Mouse (Mus musculus) ovary, postnatal 14 days (tissue): ENCODE results near the gene Psmd11.
"Not testable (repeated sequence)": the region's sequence is repeated elsewhere in the genome, so short reads cannot be mapped to it uniquely, and the experiment has no call there.

ENCODE experiments used
- DNase-seq: peaks from one replicate; pipeline ENCODE4 v3.0.0; 2022; ENCODE audit warnings: low spot score

The Psmd11 gene

DNA sequence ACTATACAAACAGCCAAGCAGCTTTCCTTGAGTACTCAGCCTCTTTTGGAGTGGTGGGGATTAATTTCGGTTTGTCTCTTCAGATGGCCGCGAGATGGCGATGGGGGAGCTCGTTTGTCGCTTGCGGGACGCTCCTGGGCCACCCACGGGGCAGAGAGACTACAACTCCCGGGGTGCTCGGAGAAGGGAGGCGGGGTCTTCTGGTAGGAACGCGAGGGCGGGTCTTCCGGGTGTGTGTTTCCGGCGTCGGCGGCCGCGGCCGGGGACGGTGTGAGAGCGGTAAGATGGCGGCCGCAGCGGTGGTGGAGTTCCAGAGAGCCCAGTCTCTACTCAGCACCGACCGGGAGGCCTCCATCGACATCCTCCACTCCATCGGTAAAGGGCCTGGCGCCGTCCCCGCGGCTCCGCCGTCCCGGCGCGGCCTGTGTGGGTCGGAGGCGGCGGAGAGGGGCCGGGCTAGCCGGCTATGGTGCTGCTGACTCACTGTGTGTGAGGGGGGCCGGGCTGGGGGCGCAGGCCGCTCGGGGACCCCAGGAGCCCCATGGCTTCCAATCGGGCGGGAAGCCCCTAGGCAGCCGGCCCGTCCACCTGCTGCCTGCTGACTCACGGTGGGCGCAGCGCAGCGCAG lies at the start of gene Psmd11:
Gene Psmd11, plus strand, starts transcription at position 235 of the 628 bp plus-strand sequence.
- DNase-seq, result peak; percentile 86

DNA sequence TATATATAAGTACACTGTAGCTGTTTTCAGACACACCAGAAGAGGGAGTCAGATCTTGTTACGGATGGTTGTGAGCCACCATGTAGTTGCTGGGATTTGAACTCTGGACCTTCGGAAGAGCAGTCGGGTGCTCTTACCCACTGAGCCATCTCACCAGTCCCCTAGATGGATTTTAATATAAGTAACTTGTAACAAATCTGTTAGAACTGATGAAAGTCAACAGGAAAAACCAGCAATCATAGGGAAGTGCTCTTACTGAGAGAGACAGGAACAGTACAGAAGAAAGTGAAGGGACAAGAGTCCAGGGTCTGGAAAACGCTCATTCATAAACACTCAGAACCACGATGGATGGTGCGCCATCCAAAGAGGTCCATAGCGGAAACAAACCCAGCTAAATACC lies 49.2 kb upstream of the Psmd11 start:
- not testable (repeated sequence) for DNase-seq

DNA sequence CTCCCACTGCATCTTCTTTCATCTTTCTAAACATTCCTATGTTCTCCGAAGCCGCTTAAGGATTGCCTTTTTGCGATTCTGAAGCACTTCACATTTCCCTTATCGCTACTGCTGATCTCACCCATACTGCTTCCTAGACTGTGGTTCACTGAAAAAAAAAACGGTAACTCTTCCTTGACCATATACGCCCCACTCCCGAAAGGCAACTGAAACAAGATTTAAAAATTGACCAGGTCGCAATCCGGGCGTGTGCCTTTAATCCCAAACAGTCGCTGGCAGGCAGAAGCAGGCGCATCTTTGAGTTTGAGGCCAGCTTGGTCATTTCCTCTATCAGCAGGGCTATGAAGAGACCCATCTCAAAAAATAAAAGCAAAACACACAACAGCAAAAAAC lies 45.8 kb upstream of the Psmd11 start:
- DNase-seq, result peak; percentile 27

DNA sequence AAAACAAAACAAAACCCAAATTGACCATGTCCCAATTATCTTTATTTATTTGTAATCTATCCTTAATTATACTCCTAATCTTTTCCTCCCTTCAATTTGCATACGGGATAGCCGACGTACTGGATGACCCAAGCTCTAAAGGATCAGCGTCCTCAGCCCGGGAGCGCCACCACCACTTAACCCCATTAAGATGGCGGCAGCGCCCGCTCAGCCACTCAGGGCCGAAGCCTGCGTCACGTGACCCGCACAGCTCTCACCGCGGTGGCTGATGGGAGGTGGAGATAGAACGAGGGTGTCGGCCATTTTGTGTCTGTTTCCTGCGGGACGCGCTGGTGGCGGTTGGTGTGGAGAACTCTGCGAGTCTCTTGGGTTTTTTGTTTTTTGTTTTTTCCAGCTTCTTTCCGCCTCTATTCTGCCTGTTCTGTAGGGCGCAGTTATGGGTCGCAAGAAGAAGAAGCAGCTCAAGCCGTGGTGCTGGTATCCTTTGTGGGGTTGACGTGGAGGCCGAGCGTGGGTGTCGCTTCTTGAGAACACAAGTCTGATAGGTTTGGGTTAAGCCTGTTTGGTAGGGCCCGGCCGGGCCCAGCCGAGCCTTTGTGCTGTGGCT lies 45.3 kb upstream of the Psmd11 start, which contains the start of gene Zfp207:
Gene Zfp207, plus strand, starts transcription at position 261 of the 607 bp plus-strand sequence.
- peak; percentile 92 for DNase-seq

DNA sequence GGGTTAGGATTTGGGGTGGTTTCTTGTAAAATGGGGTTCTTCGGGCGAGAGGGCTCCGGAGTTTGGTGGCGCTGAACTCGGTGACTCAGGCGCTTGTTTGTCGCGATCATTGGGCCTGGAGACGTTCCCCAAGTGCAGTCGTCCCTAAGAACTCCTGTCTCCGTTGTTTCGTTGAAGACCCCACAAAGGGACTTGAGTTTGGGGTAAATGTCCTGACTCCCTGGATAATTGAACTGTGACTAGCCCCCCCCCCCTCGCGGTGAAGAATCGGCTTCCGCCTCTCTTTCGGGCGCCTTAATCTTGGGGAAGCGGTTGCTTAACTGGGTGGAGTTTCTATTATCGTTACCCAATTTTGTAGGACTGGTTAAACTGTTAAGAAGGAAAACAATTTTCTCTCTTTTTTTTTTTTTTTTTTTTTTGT lies 44.8 kb upstream of the Psmd11 start:
- DNase-seq, result no peak

DNA sequence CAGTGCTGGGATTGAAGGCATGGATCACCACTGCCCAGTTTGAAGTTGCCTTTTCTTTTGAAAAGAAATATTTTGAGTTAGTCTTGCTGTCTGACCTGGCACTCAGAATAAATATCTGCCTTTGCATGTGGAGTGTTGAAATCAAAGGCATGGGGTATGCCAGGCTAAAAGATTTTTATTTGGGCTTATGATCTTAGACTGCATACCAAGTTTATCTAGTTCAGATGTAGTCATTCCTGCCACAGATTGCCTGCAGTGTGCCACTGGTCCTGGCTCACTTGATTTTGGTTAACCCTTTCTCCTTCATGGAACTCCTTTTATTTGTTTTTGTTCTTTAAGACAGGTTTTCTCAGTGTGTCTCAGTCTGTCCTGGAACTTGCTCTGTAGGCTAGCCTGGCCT lies 44.0 kb upstream of the Psmd11 start:
- DNase-seq, result no peak

DNA sequence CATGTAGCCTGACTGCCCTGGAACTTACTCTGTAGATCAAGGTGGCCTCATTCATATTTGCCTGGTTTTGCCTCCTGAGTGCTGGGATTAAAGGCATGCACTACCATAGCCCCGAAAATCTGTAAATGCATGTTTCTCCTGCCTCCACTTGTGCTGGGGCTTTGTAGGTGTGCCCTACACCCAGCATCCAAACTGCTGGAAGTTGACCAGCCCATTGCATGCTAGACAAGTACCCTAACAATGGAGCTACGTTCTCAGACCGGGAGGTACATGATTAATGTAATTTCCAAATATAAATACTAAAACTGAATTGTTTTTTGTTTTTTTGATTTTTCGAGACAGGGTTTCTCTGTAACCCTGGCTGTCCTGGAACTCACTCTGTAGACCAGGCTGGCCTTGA lies 43.4 kb upstream of the Psmd11 start:
- DNase-seq, result no peak

DNA sequence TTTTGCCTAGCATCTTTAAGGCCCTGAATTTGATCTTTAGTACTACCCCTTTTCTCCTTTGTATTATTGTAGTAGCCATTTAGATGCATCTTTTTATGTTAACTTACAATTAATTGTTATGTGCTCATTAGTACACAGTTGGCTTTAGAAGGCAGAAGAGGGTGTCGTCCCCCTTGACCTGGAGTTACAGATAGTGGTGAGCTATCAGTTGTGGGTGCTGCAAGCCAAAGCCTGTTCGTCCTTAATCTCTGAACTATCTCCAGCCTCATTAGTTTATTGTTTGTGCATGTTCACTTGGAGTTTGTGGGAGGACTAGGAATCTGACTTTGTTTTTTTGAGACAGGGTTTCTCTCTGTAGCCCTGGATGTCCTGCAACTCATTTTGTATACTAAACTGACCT lies 41.6 kb upstream of the Psmd11 start:
- no peak for DNase-seq

DNA sequence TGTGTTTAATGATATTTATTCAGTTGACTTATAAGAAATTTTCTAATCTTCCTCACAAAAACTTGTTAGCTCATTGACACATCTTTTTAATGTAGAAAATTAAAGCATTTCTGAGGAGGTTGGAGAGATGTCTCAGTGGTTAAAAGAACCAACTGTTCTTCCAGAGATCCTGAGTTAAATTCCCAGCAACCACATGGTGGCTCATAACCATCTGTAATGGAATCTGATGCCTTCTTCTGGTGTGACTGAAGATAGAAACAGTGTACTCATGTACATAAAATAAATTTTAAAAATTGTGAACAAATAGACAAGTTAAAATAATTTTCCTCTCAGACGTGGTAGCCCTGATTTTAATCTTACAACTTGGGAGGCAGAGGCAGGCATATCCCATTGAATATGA lies 38.5 kb upstream of the Psmd11 start:
- DNase-seq, result no peak

DNA sequence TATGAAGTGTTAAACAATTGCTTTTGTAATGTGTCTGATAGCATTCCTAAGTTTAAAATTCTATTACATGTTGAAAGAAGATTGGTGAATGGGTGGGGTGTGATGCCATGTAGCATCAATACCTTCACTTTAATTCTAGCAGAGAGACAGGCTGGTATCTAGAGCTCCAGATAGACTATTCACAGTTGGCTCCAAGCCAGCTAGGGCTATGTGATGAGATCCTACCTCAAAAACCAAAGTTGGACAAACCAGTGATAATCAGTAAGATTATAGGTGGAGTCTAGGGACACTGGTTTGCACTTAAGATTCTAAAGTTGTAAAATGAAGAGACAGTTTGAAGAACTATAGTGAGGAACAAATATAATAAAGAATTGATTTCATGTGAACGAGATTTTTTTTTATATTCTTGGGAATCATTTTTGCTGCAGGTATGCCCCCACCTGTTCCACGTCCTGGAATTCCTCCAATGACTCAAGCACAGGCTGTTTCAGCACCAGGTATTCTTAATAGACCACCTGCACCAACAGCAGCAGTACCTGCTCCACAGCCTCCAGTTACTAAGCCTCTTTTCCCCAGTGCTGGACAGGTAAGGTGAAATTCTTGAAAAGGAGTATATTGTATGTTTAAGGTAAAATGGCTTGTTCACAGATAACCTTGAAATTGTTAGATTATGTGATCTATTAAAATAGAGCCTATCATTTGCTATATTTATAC lies 36.9 kb upstream of the Psmd11 start:
- DNase-seq, result no peak

DNA sequence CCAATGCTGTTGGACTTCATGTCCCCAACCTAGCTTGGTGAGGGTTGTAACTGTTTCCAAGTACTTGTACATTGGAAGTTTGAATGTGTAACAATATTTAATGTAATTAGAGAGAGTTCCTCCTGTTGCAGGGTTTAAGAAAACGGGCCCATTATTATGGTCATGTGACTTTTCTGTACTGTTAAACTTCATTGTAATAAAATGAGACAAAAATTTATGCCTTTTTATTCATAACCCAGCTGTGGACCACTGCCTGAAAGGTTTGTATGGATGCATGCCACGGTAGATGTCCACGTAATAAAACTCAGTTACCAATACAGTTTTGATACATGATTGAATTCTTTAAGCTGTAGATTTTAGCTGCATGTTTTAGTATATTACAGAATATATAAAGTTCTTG lies 32.5 kb upstream of the Psmd11 start:
- DNase-seq, result no peak

DNA sequence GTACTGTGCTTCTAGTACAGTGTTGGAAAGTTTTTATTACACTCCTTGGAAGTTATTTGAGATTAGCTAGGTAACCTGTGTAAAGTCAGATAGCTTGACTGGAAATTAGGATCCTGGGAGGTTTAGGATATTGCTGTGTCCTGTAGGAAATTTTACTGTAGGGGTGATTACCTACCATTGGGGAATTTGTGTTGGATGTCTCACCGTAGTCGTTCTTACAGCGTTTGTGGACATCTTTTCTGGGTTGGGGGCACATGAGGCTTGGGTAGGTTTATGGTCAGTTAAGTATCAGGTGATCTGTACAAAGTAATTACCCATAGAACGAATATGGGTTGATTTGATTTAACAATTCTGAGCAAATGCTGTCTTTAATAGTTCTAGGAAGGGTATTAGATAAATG lies 31.8 kb upstream of the Psmd11 start:
- DNase-seq, result no peak

DNA sequence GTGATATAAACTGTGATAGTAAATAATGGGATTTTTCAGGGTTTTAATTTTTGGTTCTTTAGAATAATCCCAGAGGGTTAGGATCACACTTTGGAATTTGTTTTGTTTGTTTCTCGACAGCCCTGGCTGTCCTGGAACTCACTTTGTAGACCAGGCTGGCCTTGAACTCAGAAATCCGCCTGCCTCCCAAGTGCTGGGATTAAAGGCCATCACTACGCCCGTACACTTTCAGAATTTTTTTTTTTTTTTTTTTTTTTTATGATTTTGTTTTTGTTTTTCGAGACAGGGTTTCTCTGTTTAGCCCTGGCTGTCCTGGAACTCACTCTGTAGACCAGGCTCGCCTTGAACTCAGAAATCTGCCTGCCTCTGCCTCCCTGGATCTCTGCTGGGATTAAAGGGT lies 20.5 kb upstream of the Psmd11 start:
- DNase-seq, result not testable (repeated sequence)

DNA sequence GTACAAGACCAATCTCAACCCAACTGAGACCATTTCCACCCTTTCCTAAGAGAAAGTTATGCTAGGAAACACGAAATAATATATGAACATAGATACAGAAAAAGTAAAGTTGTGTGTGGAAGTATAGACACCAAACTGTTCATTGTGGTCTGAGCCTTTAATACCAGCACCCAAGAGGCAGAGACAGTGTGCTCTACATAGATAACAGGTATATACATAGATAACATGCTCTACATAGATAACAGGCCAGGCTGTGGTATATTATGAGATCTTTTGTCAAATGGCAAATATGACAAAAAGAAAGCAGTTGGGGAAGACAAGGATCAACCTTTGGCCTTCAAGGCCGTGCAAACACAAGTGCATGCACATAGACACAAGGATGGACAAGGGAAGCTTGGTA lies 18.0 kb upstream of the Psmd11 start:
- no peak for DNase-seq

DNA sequence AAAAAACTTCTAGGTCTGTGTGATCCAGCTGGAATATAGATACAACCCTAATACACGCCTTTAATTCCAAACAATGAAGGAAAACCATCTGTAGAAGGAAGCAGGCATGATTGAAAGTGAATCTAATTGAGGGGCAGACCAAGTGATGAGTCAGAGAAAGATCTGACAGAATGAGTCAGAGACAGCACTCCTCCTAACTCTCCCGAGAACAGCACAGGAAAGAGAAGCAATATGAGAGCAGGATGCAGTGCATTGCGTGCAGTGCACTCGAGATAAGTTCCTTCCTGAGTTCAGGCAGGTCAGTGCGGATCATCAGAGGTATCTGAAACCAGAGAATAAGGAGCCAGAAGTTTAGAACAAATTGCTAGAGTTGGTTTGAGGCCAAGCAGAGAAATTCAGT lies 11.3 kb upstream of the Psmd11 start:
- no peak for DNase-seq

DNA sequence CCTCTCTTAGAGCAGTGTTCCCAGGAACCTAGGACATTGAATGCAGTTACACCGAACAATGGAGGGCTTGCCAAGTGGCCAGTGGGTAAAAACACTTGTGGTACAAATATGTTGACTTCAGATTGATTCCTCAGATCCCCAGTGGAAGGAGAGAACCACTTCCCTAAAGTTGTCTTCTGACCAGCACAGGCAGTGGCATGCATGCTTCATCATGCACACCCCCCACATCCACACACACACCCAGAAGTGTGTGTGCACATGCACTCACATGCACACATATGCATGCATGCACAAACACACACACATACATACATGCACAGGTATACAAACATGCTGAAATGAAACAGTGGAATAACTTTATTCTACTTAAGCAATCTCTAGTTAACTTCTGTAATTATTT lies 8.7 kb upstream of the Psmd11 start:
- no peak for DNase-seq

DNA sequence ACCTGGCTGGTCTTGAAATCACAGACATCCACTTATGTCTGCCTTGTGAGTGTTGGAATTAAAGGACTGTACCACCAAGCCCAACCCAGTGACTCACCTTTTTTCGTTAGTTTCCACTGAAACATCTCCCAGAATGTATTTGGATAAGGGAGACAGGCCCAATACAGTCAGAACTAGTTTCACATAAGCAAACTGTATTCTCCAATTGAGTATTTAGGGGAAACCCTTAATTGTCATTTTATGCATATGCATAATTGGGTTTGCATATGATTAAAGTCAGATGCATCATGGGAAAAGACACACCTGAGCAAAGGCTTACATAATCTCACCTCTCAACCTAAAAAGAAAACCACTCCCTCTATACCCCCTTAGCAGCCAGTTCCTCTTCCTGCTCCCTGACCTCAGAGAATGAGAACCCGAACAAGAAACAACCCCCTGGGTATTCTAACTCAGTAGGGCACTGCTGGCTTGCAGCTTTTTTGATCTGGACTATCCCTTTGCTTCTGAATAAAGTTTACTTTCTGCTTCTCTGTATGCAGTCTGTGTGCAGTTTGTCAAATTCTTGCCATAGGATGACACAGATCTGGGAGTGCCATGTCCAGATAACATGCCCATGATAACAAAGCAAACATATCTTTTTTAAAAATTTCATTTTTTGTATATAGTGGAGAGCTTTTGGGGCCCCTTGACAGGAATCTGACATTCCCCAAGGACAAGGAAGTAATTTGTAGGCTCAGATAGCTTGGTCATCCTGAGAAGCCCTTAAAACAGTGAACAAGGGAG lies 8.0 kb upstream of the Psmd11 start:
- DNase-seq, result no peak

DNA sequence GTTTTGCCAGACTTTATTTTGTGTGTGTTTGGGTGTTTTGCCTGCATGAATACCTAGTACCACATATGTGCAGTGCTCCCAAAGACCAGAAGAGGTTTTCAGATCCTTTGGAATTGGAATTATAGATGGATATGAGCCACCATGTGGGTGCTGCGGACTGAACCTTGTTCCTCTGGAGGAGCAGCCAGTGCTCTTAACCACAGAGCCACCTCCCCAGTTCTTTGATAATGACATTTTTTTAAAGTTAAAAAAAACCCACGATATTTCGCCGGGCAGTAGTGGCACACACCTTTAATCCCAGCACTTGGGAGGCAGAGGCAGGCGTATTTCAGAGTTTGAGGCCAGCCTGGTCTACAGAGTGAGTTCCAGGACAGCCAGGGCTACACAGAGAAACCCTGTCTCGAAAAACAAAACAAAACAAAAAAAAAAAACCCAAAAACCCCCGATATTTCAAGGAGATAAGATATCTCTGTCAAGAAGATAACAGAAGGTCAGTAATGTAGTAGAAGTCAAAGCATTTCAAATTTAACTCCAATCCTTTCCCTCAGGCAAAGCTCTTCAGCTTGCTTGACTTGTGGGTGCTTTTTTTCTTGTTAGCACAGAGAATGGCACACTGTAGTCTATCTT lies 6.9 kb upstream of the Psmd11 start:
- DNase-seq, result no peak

DNA sequence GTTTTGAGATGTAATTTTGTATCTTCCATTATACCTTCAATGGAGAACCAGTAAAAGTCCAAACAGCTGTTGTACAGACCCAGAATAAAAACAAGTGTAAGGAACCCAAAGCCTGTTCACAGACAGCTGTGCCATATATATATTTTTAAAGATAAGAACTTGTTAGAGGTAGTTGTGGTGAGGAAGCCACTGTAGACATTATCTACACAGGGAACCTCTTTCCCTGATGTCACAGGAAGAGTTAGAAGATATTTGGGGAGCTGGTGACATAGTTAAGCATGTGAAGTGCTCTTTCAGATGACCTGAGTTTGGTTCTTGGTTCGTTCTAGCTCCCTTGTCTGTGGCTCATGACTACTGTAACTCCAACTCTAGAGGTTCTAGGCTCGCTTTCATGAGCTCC lies 3.7 kb upstream of the Psmd11 start:
- DNase-seq, result no peak

DNA sequence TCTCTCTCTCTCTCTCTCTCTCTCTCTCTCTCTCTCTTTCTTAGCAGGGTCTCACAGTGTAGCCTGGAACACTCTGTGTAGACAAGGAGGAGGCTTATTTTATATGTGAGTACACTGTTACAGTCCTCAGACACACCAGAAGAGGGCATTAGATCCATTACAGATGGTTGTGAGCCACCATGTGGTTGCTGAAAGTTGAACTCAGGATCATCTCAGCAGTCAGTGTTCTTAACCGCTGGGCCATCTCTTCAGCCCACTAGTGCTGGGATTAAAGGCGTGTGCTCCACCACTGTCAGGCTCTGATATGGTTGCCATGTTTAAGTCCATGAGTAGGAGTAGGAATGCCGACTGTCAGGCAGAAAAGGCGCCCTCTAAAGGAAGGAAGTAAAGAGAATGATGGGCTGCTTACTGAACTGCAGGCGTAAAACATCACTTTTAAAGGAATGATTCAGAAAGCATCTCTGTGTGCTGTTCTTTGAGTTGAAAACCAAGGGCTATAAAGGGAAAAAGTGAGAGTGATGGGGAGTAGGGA lies 3.1 kb upstream of the Psmd11 start:
- DNase-seq, result no peak

DNA sequence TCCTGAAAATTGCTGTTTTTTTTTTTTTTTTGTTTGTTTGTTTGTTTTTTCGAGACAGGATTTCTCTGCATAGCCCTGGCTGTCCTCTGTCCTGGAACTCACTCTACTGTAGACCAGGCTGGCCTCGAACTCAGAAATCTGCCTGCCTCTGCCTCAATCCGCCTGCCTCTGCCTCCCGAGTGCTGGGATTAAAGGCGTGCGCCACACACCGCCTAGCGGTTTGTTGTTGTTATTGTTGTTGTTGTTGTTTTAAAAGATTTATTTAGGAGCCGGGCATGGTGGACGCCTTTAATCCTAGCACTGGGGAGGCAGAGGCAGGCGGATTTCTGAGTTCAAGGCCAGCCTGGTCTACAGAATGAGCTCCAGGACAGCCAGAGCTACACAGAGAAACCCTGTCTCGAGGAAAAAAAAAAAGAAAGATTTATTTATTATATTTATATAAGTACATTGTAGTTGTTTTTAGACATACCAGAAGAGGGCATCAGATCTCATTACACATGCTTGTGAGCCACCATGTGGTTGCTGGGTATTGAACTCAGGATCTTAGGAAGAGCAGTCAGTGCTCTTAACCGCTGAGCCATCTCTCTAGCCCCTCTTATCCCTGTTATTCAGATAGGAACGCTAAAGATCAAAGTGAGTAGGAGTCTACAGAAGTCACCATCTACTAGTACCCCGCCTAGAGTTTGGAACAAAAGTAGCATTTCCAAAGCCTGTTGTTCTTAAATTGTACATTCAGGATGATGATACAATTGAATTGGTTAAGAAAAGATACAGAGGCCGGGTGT lies 2.2 kb upstream of the Psmd11 start:
- DNase-seq, result not testable (repeated sequence)
